Mouse (Mus musculus) thymus, adult 2 months (tissue): ENCODE data around the gene Fam160a1.

Source experiments
- CTCF ChIP-seq: fragments of 200-500 bp; IDR thresholded peaks from 2 replicates; pipeline ENCODE4 v1.5.1; 2012; ENCODE audit warnings: mild to moderate bottlenecking, control low read depth, low read length, moderate library complexity, borderline replicate concordance; ENCODE audit not compliant: control insufficient read depth, poor library complexity, insufficient read depth; ENCODE audit errors: extremely low read depth
- POLR2A ChIP-seq: fragments of 200-500 bp; IDR thresholded peaks from 2 replicates; pipeline ENCODE4 v1.6.1; 2012; ENCODE audit warnings: mild to moderate bottlenecking, low read length, control low read depth, moderate library complexity; ENCODE audit not compliant: control insufficient read depth, poor library complexity, insufficient read depth; ENCODE audit errors: extremely low read depth

GRCm38 (mm10) chr3:85820839-85821548 is 3.9 kb upstream of the Fam160a1 start:
- TF ChIP-seq POLR2A (no peak), CTCF (no peak)
